Mouse (Mus musculus): ENCODE results near the gene Tom1l2. TPM values are rescaled to one million over a fixed set of nuclear protein-coding genes. Genes with fewer than 3 reads are reported as not detected.

The Tom1l2 gene
- total and polyA plus RNA-seq, 3 experiments = 4.8 to 10.4 (median 10.4) TPM

DNA sequence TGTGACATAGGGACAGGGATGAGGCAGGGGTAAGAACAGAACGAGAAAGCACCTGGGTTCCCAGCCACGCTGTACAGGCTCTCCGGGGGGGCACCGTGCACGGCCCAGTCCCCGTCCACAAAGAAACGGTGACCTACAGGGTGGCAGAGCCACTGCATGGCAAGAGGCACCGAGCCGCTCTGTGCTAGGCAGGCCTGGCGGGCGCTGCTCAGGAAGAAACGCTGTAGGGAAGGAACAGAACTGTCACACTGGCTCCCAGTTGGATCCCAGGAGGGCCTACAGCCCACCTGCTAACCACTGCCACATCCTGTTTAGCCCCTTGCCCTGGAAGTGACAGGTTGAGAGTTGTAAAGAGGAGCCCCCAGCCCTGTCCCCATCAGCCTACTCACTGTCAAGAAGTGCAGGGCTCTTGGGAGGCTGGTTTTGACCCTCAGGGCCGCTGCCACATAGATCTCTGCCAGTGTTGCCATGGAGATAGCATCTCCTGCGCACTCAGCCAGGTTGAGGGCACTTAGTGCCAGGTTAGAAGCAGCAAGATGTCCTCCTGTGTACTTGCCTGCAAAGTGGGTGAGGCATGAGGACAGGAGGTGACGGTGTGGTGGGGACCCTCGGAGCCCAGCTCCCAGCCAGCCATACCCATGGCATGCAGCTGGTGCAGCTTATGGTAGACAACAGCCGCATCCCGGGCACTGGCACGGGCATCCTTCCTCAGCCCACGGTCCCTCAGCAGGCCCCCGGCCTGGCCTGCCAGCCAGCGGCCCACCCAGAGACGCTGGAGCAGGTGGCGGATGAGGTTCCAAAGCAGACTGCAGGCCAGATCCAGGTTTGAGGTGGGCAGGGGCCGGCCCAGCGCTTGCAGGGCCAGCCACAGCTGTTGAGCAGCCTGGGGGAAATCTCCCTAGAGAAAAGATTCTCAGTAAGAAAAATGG lies 149.7 kb downstream of the Tom1l2 start:
- dilution Hi-C loops (cut with MboI; ENCODE audit: extremely low pct_ligation_motif_present, extremely low pct_unique_long_range_greater_than_20kb, low sequenced_read_pairs) = no loop called here
- H3K36me3 ChIP-seq (replicated peaks in 1 of 2; ENCODE audit: control insufficient read depth in 1 of 2, insufficient read depth in 1 of 2, low read length in 1 of 2) = peaks cover 90 to 99% of the 10 kb centered on the region in 2 experiments
- peaks cover 1 to 13% of the 10 kb centered on the region in 2 experiments; a peak in 3 of 4 replicates for H3K4me1 ChIP-seq (ENCODE audit: control insufficient read depth in 1 of 2, insufficient read depth in 2 of 2)

GRCm38 (mm10) chr11:60200384-60200783 lies 152.3 kb downstream of the Tom1l2 start:
- H3K36me3 ChIP-seq (replicated peaks in 1 of 2; ENCODE audit: control insufficient read depth in 1 of 2, insufficient read depth in 1 of 2, low read length in 1 of 2) = peaks cover 77 to 97% of the 10 kb centered on the region in 2 experiments

More for the DNA sequence above, 149.7 kb downstream of the Tom1l2 start:
- no peak overlapping the region for H3K9ac ChIP-seq (ENCODE audit: insufficient read depth, low read depth)
- peaks cover 15% of the 10 kb centered on the region for H3K79me2 ChIP-seq (replicated peaks; ENCODE audit: control insufficient read depth, extremely low read depth, insufficient read depth, poor library complexity, severe bottlenecking)
- TF ChIP-seq RCOR1 (conservative IDR thresholded peaks at IDR 0.05; ENCODE audit: low read depth, low read length) = no peak
- 0 out of 2 replicates have a peak, but pooled peaks have one; percentile 8 for TF ChIP-seq ZMIZ1 (IDR thresholded peaks at IDR 0.05; ENCODE audit: low read depth, low read length)
- no peak for TF ChIP-seq IRF4 (IDR thresholded peaks at IDR 0.05; ENCODE audit: low read depth, low read length)
- H3K4me3 ChIP-seq (replicated peaks in 1 of 3; ENCODE audit: low read depth in 2 of 3, low read length in 2 of 3, poor library complexity in 1 of 3) = no peak overlapping the region
- DNase-seq (ENCODE audit: extremely low read depth) = no peak
- H3K27me3 ChIP-seq (replicated peaks) = no peaks in the 10 kb centered on the region
- no peak overlapping the region for H3K27ac ChIP-seq (ENCODE audit: insufficient read depth, low read depth)
- in situ Hi-C loops (cut with MboI; ENCODE audit: low pct_ligation_motif_present, low pct_unique_long_range_greater_than_20kb, low sequenced_read_pairs) = no loop called here
- H3K4me2 ChIP-seq (ENCODE audit: insufficient read depth, low read depth, poor library complexity, severe bottlenecking) = no peak overlapping the region
- no peaks in the 10 kb centered on the region for H3K9me3 ChIP-seq (replicated peaks; ENCODE audit: low read length)

GRCm38 (mm10) chr11:60199702-60200184 lies 153.0 kb downstream of the Tom1l2 start:
- H3K4me2 ChIP-seq (ENCODE audit: insufficient read depth, low read depth, poor library complexity, severe bottlenecking) = no peak overlapping the region
- TF ChIP-seq RAD21 (IDR thresholded peaks at IDR 0.05; ENCODE audit: low read depth, low read length) (peak; percentile 92), SMC3 (IDR thresholded peaks at IDR 0.05; ENCODE audit: low read depth, low read length) (peak; percentile 89), ZMIZ1 (IDR thresholded peaks at IDR 0.05; ENCODE audit: low read depth, low read length) (0 out of 2 replicates have a peak, but pooled peaks have one; percentile 23), KAT2A (IDR thresholded peaks at IDR 0.05; ENCODE audit: insufficient replicate concordance, low read length) (no peak), ETS1 (conservative IDR thresholded peaks at IDR 0.05; ENCODE audit: low read depth, low read length) (no peak), NRF1 (IDR thresholded peaks at IDR 0.05; ENCODE audit: low read depth, low read length) (peak; percentile 33; the same call in 1 of the 2 replicates), ZC3H11A (IDR thresholded peaks at IDR 0.05; ENCODE audit: low read depth, low read length) (peak; percentile 32; the same call in 1 of the 2 replicates), HCFC1 (IDR thresholded peaks at IDR 0.05; ENCODE audit: low read depth, low read length) (peak; percentile 20; the same call in 1 of the 2 replicates), BHLHE40 (IDR thresholded peaks at IDR 0.05; ENCODE audit: low read depth, low read length) (no peak), NELFE (IDR thresholded peaks at IDR 0.05; ENCODE audit: low read depth, low read length) (no peak), MEF2A (IDR thresholded peaks at IDR 0.05; ENCODE audit: borderline replicate concordance, low read depth, low read length) (peak; percentile 19; the same call in 1 of the 2 replicates), IRF4 (IDR thresholded peaks at IDR 0.05; ENCODE audit: low read depth, low read length) (peak; percentile 21; the same call in 1 of the 2 replicates), CTCF (conservative IDR thresholded peaks at IDR 0.05 in 1 of 2, IDR thresholded peaks at IDR 0.05 in 1 of 2; ENCODE audit: low read depth in 2 of 2, low read length in 2 of 2) (peak; percentile 97 to 99), ZNF384 (IDR thresholded peaks at IDR 0.05; ENCODE audit: low read depth, low read length) (no peak), USF2 (conservative IDR thresholded peaks at IDR 0.05; ENCODE audit: low read depth, low read length) (no peak)
- no peak overlapping the region for H3K27ac ChIP-seq (ENCODE audit: insufficient read depth, low read depth)
- H3K36me3 ChIP-seq (replicated peaks in 1 of 2; ENCODE audit: control insufficient read depth in 1 of 2, insufficient read depth in 1 of 2, low read length in 1 of 2) = peaks cover 72 to 97% of the 10 kb centered on the region in 2 experiments
- H3K79me2 ChIP-seq (replicated peaks; ENCODE audit: control insufficient read depth, extremely low read depth, insufficient read depth, poor library complexity, severe bottlenecking) = no peaks in the 10 kb centered on the region
- H3K9me3 ChIP-seq (replicated peaks; ENCODE audit: low read length) = peaks cover 4% of the 10 kb centered on the region
- in situ Hi-C loops (cut with MboI; ENCODE audit: low pct_ligation_motif_present, low pct_unique_long_range_greater_than_20kb, low sequenced_read_pairs) (loop anchor here (5.0 kb wide), 2 partner anchors 103 to 218 kb away; partner anchors contain the start of genes Atpaf2 and Gid4), dilution Hi-C loops (cut with MboI; ENCODE audit: extremely low pct_ligation_motif_present, extremely low pct_unique_long_range_greater_than_20kb, low sequenced_read_pairs) (no loop called here)
- H3K4me3 ChIP-seq (replicated peaks in 1 of 3; ENCODE audit: low read depth in 2 of 3, low read length in 2 of 3, poor library complexity in 1 of 3) = no peak overlapping the region
- peak; percentile 89 for DNase-seq (ENCODE audit: extremely low read depth)
- H3K27me3 ChIP-seq (replicated peaks) = no peaks in the 10 kb centered on the region
- H3K4me1 ChIP-seq (ENCODE audit: control insufficient read depth in 1 of 2, insufficient read depth in 2 of 2) = peaks cover 0 to 11% of the 10 kb centered on the region in 2 experiments; a peak in 2 of 4 replicates
- H3K9ac ChIP-seq (ENCODE audit: insufficient read depth, low read depth) = no peak overlapping the region

More at GRCm38 (mm10) chr11:60200384-60200783, 152.3 kb downstream of the Tom1l2 start:
- H3K27me3 ChIP-seq (replicated peaks) = no peaks in the 10 kb centered on the region
- no peaks in the 10 kb centered on the region for H3K79me2 ChIP-seq (replicated peaks; ENCODE audit: control insufficient read depth, extremely low read depth, insufficient read depth, poor library complexity, severe bottlenecking)
- H3K9me3 ChIP-seq (replicated peaks; ENCODE audit: low read length) = no peaks in the 10 kb centered on the region
- H3K27ac ChIP-seq (ENCODE audit: insufficient read depth, low read depth) = no peak overlapping the region
- no peak overlapping the region for H3K4me2 ChIP-seq (ENCODE audit: insufficient read depth, low read depth, poor library complexity, severe bottlenecking)
- dilution Hi-C loops (cut with MboI; ENCODE audit: extremely low pct_ligation_motif_present, extremely low pct_unique_long_range_greater_than_20kb, low sequenced_read_pairs) (no loop called here), in situ Hi-C loops (cut with MboI; ENCODE audit: low pct_ligation_motif_present, low pct_unique_long_range_greater_than_20kb, low sequenced_read_pairs) (no loop called here)
- no peak overlapping the region for H3K9ac ChIP-seq (ENCODE audit: insufficient read depth, low read depth)
- peaks cover 0 to 11% of the 10 kb centered on the region in 2 experiments; a peak in 2 of 4 replicates for H3K4me1 ChIP-seq (ENCODE audit: control insufficient read depth in 1 of 2, insufficient read depth in 2 of 2)
- TF ChIP-seq E2F4 (IDR thresholded peaks at IDR 0.05; ENCODE audit: insufficient replicate concordance, low read depth, low read length) (no peak), MYC (IDR thresholded peaks at IDR 0.05; ENCODE audit: low read depth, low read length) (no peak), JUND (conservative IDR thresholded peaks at IDR 0.05; ENCODE audit: low read depth, low read length) (no peak), SMC3 (IDR thresholded peaks at IDR 0.05; ENCODE audit: low read depth, low read length) (no peak), RAD21 (IDR thresholded peaks at IDR 0.05; ENCODE audit: low read depth, low read length) (no peak), RCOR1 (conservative IDR thresholded peaks at IDR 0.05; ENCODE audit: low read depth, low read length) (no peak), NRF1 (IDR thresholded peaks at IDR 0.05; ENCODE audit: low read depth, low read length) (no peak), IRF4 (IDR thresholded peaks at IDR 0.05; ENCODE audit: low read depth, low read length) (no peak), UBTF (IDR thresholded peaks at IDR 0.05; ENCODE audit: low read depth, low read length) (no peak)
- no peak overlapping the region for H3K4me3 ChIP-seq (replicated peaks in 1 of 3; ENCODE audit: low read depth in 2 of 3, low read length in 2 of 3, poor library complexity in 1 of 3)
- DNase-seq (ENCODE audit: extremely low read depth) = no peak
